Mouse (Mus musculus) layer of hippocampus, adult 2 months (tissue): ENCODE measurements around the gene Pced1b. TPM values are rescaled to one million over a fixed set of nuclear protein-coding genes. Genes with fewer than 3 reads are reported as not detected.

Experiments
- DNase-seq, 2 experiments: peaks; one replicate each; pipeline ENCODE4 v3.0.0; 2022; ENCODE audit warnings: low spot score in 2 of 2
- H3K27ac ChIP-seq: fragments of 200-600 bp; 2 replicates; pipeline ENCODE4 v1.8.1; 2022
- H3K4me3 ChIP-seq: fragments of 200-600 bp; 2 replicates; pipeline ENCODE4 v1.8.1; 2022; ENCODE audit warnings: mild to moderate bottlenecking
- CTCF ChIP-seq: fragments of 200-600 bp; conservative IDR thresholded peaks from 2 replicates; pipeline ENCODE4 v1.8.1; 2022; ENCODE audit warnings: antibody characterized with exemption, mild to moderate bottlenecking, moderate library complexity
- total RNA-seq, 2 experiments: library from RNA; stranded (reverse); gene quantifications; 2 replicates each; pipeline ENCODE4 v1.2.3; 2021

Pced1b gene
- total RNA-seq, 2 experiments from 2014 or later = 6.7 to 11.1 TPM

GRCm38 (mm10) chr15:97389577-97389976, 142.7 kb downstream of the Pced1b start:
- no peak for TF ChIP-seq CTCF
- DNase-seq = no peak
- Histone ChIP-seq H3K4me3 (no peak overlapping the region), H3K27ac (no peak overlapping the region)

- TF ChIP-seq CTCF = no peak
Measured at GRCm38 (mm10) chr15:97390778-97391177, 143.9 kb downstream of the Pced1b start.

GRCm38 (mm10) chr15:97391436-97391835, 144.5 kb downstream of the Pced1b start:
- no peak overlapping the region for H3K27ac ChIP-seq
- DNase-seq = no peak
- TF ChIP-seq CTCF = no peak
- no peak overlapping the region for H3K4me3 ChIP-seq

More at GRCm38 (mm10) chr15:97390778-97391177, 143.9 kb downstream of the Pced1b start:
- Histone ChIP-seq H3K4me3 (no peak overlapping the region), H3K27ac (no peak overlapping the region)
- DNase-seq = no peak

GRCm38 (mm10) chr15:97394561-97394960, 147.7 kb downstream of the Pced1b start:
- no peak overlapping the region for H3K4me3 ChIP-seq
- TF ChIP-seq CTCF = no peak
- no peak overlapping the region for H3K27ac ChIP-seq
- no peak for DNase-seq

DNA sequence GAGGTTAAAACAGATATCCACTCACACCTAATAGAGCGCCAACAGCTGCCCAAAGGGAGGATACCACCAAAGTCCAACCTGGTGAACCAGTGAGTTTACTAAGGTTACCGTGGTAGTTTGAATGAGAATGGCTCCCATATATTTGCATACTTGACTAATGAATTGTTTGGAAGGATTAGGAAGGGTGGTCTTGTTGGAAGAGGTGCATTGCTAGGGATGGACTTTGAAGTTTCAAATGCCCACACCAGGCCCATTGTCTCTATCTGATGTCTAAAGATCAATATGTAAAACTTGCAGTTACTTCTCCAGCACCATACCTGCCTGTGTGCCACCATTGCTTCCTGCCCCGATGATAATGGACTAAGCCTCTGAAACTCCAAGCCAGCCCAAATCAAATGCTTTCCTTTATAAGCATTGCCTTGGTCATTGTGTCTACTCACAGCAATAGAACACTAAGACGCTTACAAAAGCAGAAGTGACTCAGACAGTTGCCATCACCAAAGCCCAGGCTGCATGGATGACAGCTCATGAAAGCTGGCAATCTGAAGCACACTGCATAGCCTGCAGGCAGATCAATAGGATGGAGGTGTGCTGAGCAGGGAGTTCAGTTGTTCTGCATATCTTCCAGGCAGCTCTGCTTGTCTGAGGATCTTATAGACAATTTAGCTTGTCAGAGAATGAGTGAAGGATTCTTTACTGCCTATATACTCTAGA, 149.8 kb downstream of the Pced1b start:
- no peak for TF ChIP-seq CTCF
- Histone ChIP-seq H3K4me3 (no peak overlapping the region), H3K27ac (no peak overlapping the region)
- no peak for DNase-seq

GRCm38 (mm10) chr15:97397793-97398192, 150.9 kb downstream of the Pced1b start:
- no peak for TF ChIP-seq CTCF
- Histone ChIP-seq H3K27ac (no peak overlapping the region), H3K4me3 (no peak overlapping the region)
- no peak for DNase-seq

GRCm38 (mm10) chr15:97400866-97401265, 154.0 kb downstream of the Pced1b start:
- DNase-seq = no peak
- Histone ChIP-seq H3K4me3 (no peak overlapping the region), H3K27ac (no peak overlapping the region)
- no peak for TF ChIP-seq CTCF

GRCm38 (mm10) chr15:97404483-97404882, 157.6 kb downstream of the Pced1b start:
- Histone ChIP-seq H3K4me3 (no peak overlapping the region), H3K27ac (no peak overlapping the region)
- DNase-seq = no peak
- no peak for TF ChIP-seq CTCF

DNA sequence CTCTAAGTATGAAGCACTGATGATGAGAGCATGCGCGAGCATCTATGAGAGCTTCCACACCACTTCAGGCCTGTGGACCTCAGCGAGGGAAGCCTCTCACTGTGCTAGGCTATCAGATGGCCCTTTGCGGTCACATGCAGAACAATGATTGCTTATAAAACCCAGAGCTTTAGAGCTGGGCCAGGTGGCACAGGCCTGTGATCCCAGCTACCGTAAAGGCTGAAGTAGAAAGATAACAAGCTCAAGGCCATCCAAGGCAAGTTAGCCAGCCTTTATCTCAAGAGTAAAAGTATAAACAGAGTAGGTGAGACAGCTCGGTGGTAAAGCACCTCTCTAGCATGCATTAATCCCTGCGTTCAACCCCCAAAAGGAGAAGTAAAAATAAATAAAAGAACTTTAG, 158.1 kb downstream of the Pced1b start:
- no peak for DNase-seq
- H3K27ac ChIP-seq = no peak overlapping the region
- TF ChIP-seq CTCF = no peak
- H3K4me3 ChIP-seq = no peak overlapping the region

DNA sequence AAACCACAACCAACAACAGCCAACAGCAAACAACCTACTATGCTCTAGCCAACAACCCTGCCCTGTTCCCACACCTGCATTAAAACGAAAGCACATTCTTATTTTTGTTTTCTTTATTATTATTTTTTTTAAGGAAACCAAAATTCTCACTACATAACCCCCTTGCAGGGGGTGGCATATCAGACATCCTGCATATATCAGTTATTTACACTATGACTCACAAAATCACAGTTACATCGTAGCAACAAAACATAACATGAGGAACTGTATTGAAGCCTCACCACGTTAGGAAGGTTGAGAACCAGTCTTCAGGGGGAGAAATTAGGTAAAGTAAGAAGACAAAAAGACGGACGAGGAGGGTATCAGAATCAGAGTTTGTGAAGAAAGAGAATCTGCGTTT, 159.2 kb downstream of the Pced1b start:
- H3K27ac ChIP-seq = no peak overlapping the region
- no peak overlapping the region for H3K4me3 ChIP-seq
- DNase-seq = no peak
- TF ChIP-seq CTCF = no peak

- no peak for DNase-seq
- no peak overlapping the region for H3K4me3 ChIP-seq
- no peak for TF ChIP-seq CTCF
- H3K27ac ChIP-seq = no peak overlapping the region
Measured at GRCm38 (mm10) chr15:97407496-97408454, 160.9 kb downstream of the Pced1b start.

GRCm38 (mm10) chr15:97411136-97411535, 164.2 kb downstream of the Pced1b start:
- peak; percentile 19; the same call in 1 of the 2 replicates for TF ChIP-seq CTCF
- DNase-seq = no peak
- Histone ChIP-seq H3K27ac (no peak overlapping the region), H3K4me3 (no peak overlapping the region)

- DNase-seq = no peak
- no peak overlapping the region for H3K27ac ChIP-seq
- H3K4me3 ChIP-seq = no peak overlapping the region
- no peak for TF ChIP-seq CTCF
Measured at GRCm38 (mm10) chr15:97411671-97412070, 164.8 kb downstream of the Pced1b start.
